Mouse (Mus musculus) forebrain, embryonic 11.5 days (tissue): ENCODE measurements around the gene Slc15a4. TPM values are rescaled to one million over a fixed set of nuclear protein-coding genes. Genes with fewer than 3 reads are reported as not detected.

Experiments
- ATAC-seq: fragments of 200-750 bp; cut with Nextera tagmentation; replicated peaks from 2 replicates; pipeline ENCODE4 v1.8.0; 2017; ENCODE audit warnings: moderate TSS enrichment; ENCODE audit not compliant: low FRiP score
- DNase-seq: peaks from one replicate; pipeline ENCODE4 v3.0.0-alpha.2; 2017; ENCODE audit warnings: low spot score
- H3K27ac ChIP-seq: fragments of 300-500 bp; sonication (generic); 2 replicates; pipeline ENCODE4 v1.5.1; 2014; ENCODE audit warnings: low read depth, low read length
- H3K27me3 ChIP-seq: fragments of 300-500 bp; sonication (generic); 2 replicates; pipeline ENCODE4 v1.6.1; 2014; ENCODE audit warnings: mild to moderate bottlenecking, low read length, mixed read lengths; ENCODE audit not compliant: control insufficient read depth, insufficient read depth
- H3K36me3 ChIP-seq: fragments of 300-500 bp; sonication (generic); 2 replicates; pipeline ENCODE4 v1.6.1; 2014; ENCODE audit warnings: mild to moderate bottlenecking, low read length, moderate library complexity, mixed read lengths; ENCODE audit not compliant: control insufficient read depth, insufficient read depth
- H3K4me1 ChIP-seq: fragments of 300-500 bp; sonication (generic); replicated peaks from 2 replicates; pipeline ENCODE4 v1.6.1; 2014; ENCODE audit warnings: low read length, mixed read lengths; ENCODE audit not compliant: control insufficient read depth, insufficient read depth
- H3K4me2 ChIP-seq: fragments of 300-500 bp; sonication (generic); 2 replicates; pipeline ENCODE4 v1.6.1; 2014; ENCODE audit warnings: low read depth, mild to moderate bottlenecking, low read length, moderate library complexity, mixed read lengths; ENCODE audit not compliant: severe bottlenecking
- H3K4me3 ChIP-seq: fragments of 300-500 bp; sonication (generic); 2 replicates; pipeline ENCODE4 v1.5.1; 2014; ENCODE audit warnings: low read depth, low read length
- H3K9ac ChIP-seq: fragments of 300-500 bp; sonication (generic); 2 replicates; pipeline ENCODE4 v1.6.1; 2014; ENCODE audit warnings: low read length
- H3K9me3 ChIP-seq: fragments of 300-500 bp; sonication (generic); 2 replicates; pipeline ENCODE4 v1.6.1; 2016; ENCODE audit warnings: low read length, mixed read lengths; ENCODE audit not compliant: control insufficient read depth
- WGBS: fragments of 180-500 bp; shearing (Covaris S2); extraction: QIAGEN DNeasy Blood & Tissue Kit; methylation state at CpG from one replicate; pipeline ENCODE4 v1.1.7; 2014; 5-methylcytosine and 5-hydroxymethylcytosine counted together
- polyA plus RNA-seq: library from polyadenylated mRNA; unstranded; fragments of >200 nt; fragmentation: Nextera tagmentation; extraction: Ambion mirVana; gene quantifications from 2 replicates; pipeline ENCODE4 v1.2.1, GENCODE M21; 2014

The Slc15a4 gene
- polyA plus RNA-seq, 1 experiment from 2014 or later = 24.5 TPM

DNA sequence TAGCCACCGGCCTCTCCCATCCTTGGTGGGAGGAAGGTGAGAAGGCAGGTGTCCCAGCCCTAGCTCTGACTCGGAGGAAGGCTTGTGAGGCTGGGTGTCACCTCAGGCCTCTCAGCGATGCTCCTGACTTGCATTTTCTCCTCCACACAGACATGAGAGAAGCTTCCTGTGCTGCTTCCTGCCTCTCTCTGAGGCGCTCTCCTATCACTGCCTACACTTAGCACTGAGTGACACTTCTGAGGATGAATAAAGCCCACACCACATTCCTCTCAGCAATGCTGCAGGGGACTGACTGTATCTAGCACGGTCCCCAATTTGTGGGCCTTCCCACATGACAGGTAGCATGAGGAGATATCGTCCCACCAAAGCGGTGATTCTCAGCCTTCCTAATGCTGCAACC, 35.8 kb downstream of the Slc15a4 start:
- peaks cover 18% of the 10 kb centered on the region; the same call in 1 of the 2 replicates for H3K36me3 ChIP-seq

DNA sequence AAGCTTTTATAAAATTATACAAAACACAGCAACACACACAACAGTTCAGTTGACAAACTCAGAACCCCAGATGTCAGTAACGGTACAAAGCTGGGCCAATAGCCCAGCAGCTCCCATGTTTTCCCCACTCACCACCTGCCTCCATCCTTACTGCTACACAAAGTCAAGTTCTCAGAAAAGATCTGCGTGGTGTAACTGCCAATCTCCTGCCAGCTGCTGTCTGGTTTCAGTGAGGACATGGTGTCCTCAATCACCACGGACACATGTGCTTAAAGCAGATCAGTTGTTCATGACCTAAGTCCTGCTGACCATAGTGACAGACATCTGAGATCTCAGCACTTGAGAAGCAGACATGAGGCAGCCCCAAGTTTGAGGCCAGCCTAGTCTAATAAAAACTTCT, 37.0 kb downstream of the Slc15a4 start:
- no peak overlapping the region for H3K27ac ChIP-seq
- ATAC-seq = no peak
- no peaks in the 10 kb centered on the region for H3K27me3 ChIP-seq
- H3K9ac ChIP-seq = no peak overlapping the region
- peaks cover 13% of the 10 kb centered on the region; the same call in 1 of the 2 replicates for H3K36me3 ChIP-seq
- no peaks in the 10 kb centered on the region for H3K9me3 ChIP-seq
- 92% methylated on average over 3 of the region's 3 CpGs for WGBS
- H3K4me1 ChIP-seq = no peaks in the 10 kb centered on the region
- no peak for DNase-seq
- no peak overlapping the region for H3K4me2 ChIP-seq
- H3K4me3 ChIP-seq = no peak overlapping the region

More for the DNA sequence above, 35.8 kb downstream of the Slc15a4 start:
- no peaks in the 10 kb centered on the region for H3K27me3 ChIP-seq
- H3K4me1 ChIP-seq = no peaks in the 10 kb centered on the region
- WGBS = 91% methylated on average over 7 of the region's 7 CpGs
- DNase-seq (no peak), ATAC-seq (no peak)
- no peak overlapping the region for H3K4me3 ChIP-seq
- no peak overlapping the region for H3K4me2 ChIP-seq
- H3K9me3 ChIP-seq = no peaks in the 10 kb centered on the region
- H3K27ac ChIP-seq = no peak overlapping the region
- H3K9ac ChIP-seq = no peak overlapping the region

DNA sequence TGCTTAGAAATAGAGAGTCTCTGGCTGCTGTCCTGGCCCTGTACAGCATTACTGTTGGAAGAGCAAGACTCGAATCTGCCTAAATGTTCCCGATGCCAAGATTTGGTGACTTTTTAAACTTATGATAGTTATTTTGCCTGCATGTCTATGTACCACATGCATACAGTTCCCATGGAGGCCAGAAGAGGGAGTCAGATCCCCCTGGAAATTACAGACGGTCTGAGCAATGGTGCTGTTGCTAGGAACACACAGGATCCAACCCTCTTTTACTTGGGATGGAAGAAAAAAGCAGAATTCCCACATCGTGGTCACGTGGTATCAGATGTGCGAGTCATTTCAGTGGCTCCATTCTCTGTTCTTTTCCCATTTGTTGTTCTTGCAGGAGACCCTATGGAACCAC, 39.8 kb downstream of the Slc15a4 start:
- 82% methylated on average over 6 of the region's 6 CpGs for WGBS
- no peak for DNase-seq
- H3K36me3 ChIP-seq = peaks cover 8% of the 10 kb centered on the region; the same call in 1 of the 2 replicates

GRCm38 (mm10) chr5:127592406-127592805, 40.3 kb downstream of the Slc15a4 start:
- 74% methylated on average over 5 of the region's 5 CpGs for WGBS
- Histone ChIP-seq H3K36me3 (peaks cover 7% of the 10 kb centered on the region; the same call in 1 of the 2 replicates), H3K9ac (no peak overlapping the region), H3K27ac (no peak overlapping the region), H3K4me3 (no peak overlapping the region), H3K9me3 (no peaks in the 10 kb centered on the region), H3K4me1 (no peaks in the 10 kb centered on the region), H3K27me3 (no peaks in the 10 kb centered on the region), H3K4me2 (no peak overlapping the region)
- no peak for DNase-seq
- no peak for ATAC-seq

More for the DNA sequence above, 39.8 kb downstream of the Slc15a4 start:
- Histone ChIP-seq H3K4me2 (no peak overlapping the region), H3K4me1 (no peaks in the 10 kb centered on the region), H3K27me3 (no peaks in the 10 kb centered on the region), H3K27ac (no peak overlapping the region), H3K9ac (no peak overlapping the region), H3K4me3 (no peak overlapping the region), H3K9me3 (no peaks in the 10 kb centered on the region)
- ATAC-seq = no peak

DNA sequence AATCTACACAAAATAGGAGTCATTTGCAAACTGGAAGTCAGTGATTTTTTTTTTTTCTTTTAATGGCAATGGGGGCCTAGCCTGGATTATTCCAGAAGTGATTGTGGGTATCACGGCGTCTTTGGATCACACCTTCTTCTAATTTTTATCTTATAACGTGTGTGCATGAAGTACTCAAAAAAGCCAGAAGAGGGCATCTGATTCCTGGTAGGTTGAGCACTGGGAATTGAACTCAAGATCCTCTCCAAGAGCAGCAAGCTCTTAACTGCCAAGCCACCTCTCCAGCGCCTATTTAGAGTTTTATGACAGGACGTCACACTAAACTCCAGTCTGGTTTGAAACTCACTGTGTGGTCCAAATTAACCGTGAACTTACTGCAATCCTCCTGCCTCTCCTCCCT, 44.8 kb downstream of the Slc15a4 start:
- DNase-seq (no peak), ATAC-seq (no peak)
- Histone ChIP-seq H3K4me2 (no peak overlapping the region), H3K4me1 (no peaks in the 10 kb centered on the region), H3K27me3 (no peaks in the 10 kb centered on the region), H3K4me3 (no peak overlapping the region), H3K27ac (no peak overlapping the region), H3K9me3 (no peaks in the 10 kb centered on the region), H3K36me3 (no peaks in the 10 kb centered on the region; the same call in 1 of the 2 replicates), H3K9ac (no peak overlapping the region)
- WGBS = 75% methylated on average over 6 of the region's 6 CpGs

DNA sequence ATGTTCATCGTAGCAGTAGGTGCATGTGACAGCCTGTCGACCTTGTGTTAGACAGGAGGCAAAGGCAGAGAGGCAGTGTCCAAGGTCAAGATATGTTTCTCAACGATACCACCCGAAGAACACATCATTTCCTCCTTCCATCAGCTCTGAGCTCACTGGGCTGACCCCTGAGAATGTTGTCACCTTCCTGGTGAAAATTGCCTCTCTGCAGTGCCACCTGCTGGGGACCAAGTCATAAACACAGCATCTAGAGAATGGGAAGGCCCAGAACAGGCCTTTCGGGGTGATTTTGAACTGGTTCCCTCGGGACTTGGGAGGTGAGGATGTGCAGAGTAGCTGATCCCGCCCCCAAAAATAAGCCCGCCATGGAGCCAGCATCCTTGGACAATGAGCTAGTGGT, 49.0 kb downstream of the Slc15a4 start:
- DNase-seq = no peak
- no peaks in the 10 kb centered on the region for H3K27me3 ChIP-seq
- WGBS = 86% methylated on average over 8 of the region's 8 CpGs

GRCm38 (mm10) chr5:127577419-127577818, 55.3 kb downstream of the Slc15a4 start:
- H3K9me3 ChIP-seq = no peaks in the 10 kb centered on the region
- H3K36me3 ChIP-seq = no peaks in the 10 kb centered on the region
- H3K4me3 ChIP-seq = no peak overlapping the region
- WGBS = 59% methylated on average over 8 of the region's 8 CpGs
- no peaks in the 10 kb centered on the region for H3K4me1 ChIP-seq
- DNase-seq (peak; percentile 54), ATAC-seq (no peak)
- no peak overlapping the region for H3K9ac ChIP-seq
- H3K4me2 ChIP-seq = no peak overlapping the region
- H3K27me3 ChIP-seq = no peaks in the 10 kb centered on the region
- no peak overlapping the region for H3K27ac ChIP-seq

More for the DNA sequence above, 49.0 kb downstream of the Slc15a4 start:
- Histone ChIP-seq H3K36me3 (no peaks in the 10 kb centered on the region), H3K9me3 (no peaks in the 10 kb centered on the region), H3K4me2 (no peak overlapping the region), H3K4me3 (no peak overlapping the region), H3K27ac (no peak overlapping the region), H3K4me1 (no peaks in the 10 kb centered on the region), H3K9ac (no peak overlapping the region)
- no peak for ATAC-seq

GRCm38 (mm10) chr5:127567165-127567741, 65.4 kb downstream of the Slc15a4 start:
- 42% methylated on average over 6 of the region's 6 CpGs for WGBS
- Histone ChIP-seq H3K4me2 (no peak overlapping the region), H3K4me3 (no peak overlapping the region), H3K27me3 (no peaks in the 10 kb centered on the region), H3K4me1 (peaks cover 6% of the 10 kb centered on the region; the same call in 1 of the 2 replicates), H3K36me3 (peaks cover 2% of the 10 kb centered on the region; the same call in 1 of the 2 replicates), H3K9me3 (no peaks in the 10 kb centered on the region), H3K27ac (peak overlapping the region; percentile 37; the same call in 1 of the 2 replicates), H3K9ac (no peak overlapping the region)
- ATAC-seq (peak; percentile 66), DNase-seq (no peak)

GRCm38 (mm10) chr5:127561086-127561485, 71.6 kb downstream of the Slc15a4 start:
- no peak overlapping the region for H3K4me2 ChIP-seq
- H3K9me3 ChIP-seq = no peaks in the 10 kb centered on the region
- no peak overlapping the region for H3K27ac ChIP-seq
- DNase-seq = no peak
- 83% methylated on average over 3 of the region's 3 CpGs for WGBS
- H3K9ac ChIP-seq = no peak overlapping the region
- H3K27me3 ChIP-seq = no peaks in the 10 kb centered on the region
- ATAC-seq = no peak
- H3K36me3 ChIP-seq = peaks cover 2% of the 10 kb centered on the region; the same call in 1 of the 2 replicates
- no peaks in the 10 kb centered on the region for H3K4me1 ChIP-seq
- H3K4me3 ChIP-seq = no peak overlapping the region
